Mouse (Mus musculus) testis, adult 2 months (tissue): ENCODE measurements around the gene Nutm1.

ENCODE experiments used
- CTCF ChIP-seq: fragments of 200-500 bp; IDR thresholded peaks from 2 replicates; pipeline ENCODE4 v1.5.1; 2012; ENCODE audit warnings: low read depth, mild to moderate bottlenecking, inconsistent platforms, low read length, moderate library complexity; ENCODE audit not compliant: control insufficient read depth, insufficient read depth, insufficient replicate concordance
- POLR2A ChIP-seq: fragments of 200-500 bp; IDR thresholded peaks from 2 replicates; pipeline ENCODE4 v1.6.1; 2012; ENCODE audit warnings: low read depth, mild to moderate bottlenecking, inconsistent platforms, low read length, moderate library complexity; ENCODE audit not compliant: control insufficient read depth

- TF ChIP-seq POLR2A (no peak; the same call in 1 of the 2 replicates), CTCF (no peak)
Observed at GRCm38 (mm10) chr2:112241787-112242186, 17.3 kb downstream of the Nutm1 start.
